Mouse (Mus musculus) T-cell, adult 66 days (primary cell): Measurements from ENCODE around the gene Naa38. TPM values are rescaled to one million over a fixed set of nuclear protein-coding genes. Genes with fewer than 3 reads are reported as not detected.

Source experiments
- total RNA-seq, 2 experiments: library from RNA; stranded (reverse); gene quantifications; 3 replicates in 1 of 2; 4 replicates in 1 of 2; pipeline ENCODE4 v1.2.4; 2023

Gene Naa38
- 10 to 100 TPM; 33.0 to 46.3 TPM for total RNA-seq

DNA sequence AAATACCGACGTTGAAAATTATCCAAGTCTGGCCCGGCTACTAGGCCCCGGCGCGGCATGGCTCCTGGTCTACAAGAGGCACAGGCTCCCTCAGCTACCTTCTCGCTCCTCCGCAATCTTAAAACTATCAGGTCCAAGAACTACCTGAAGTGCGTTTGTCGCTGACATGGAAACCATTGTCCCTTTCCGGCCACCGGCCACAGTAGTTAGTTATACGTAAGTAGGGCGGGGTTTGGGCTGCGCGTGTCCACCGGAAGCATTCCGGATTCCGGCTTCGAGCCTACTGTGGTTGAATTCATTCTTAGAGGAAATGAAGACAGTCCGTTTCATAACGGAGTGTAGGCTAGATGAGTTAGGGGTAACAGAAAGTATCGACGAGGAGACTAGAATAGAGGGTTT, at the start of gene Naa38, which contains the start of gene Cyb5d1:
Naa38 (plus strand) TSS at position 253 of the 399 bp plus-strand sequence.
Cyb5d1 (minus strand) TSS at position 397 of the 399 bp plus-strand sequence.

DNA sequence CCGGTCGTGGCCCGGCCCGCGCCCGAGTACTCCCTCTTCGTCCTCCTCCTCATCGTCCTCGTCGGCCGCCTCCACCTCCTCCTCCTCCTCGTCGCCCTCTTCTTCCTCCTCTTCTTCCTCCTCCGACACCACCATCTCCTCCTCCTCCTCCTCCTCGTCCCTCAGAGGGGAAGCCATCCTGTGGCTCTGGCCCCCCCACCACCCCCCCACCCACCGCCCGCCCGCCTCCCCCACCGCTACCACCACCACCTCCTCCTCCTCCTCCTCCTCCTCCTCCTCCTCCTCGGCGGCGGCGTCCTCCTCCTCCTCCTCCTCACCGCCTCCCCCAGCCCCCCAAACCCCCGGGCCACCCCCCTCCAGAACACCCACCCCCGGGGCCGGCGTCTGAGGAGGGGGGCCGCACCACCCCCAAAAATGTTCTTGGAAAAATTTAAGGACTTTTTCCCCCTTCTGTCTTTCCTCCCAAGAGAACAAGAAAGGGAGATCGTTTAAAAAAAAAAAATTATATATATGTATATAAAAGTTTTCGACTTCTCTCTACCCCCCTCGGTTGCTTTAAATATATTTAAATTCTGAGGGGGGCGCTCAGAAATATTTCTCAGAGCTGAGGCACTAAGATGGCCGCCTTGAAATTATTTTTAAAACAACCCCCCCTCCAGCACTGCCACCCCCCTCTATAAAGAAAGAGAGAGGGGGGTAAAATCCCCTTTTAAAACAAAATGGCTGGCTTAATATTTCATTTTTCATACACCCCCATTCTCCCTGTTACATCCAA, 25.9 kb upstream of the Naa38 start, which contains the start of gene Chd3:
Chd3 (minus strand) TSS at position 192 of the 775 bp plus-strand sequence.

DNA sequence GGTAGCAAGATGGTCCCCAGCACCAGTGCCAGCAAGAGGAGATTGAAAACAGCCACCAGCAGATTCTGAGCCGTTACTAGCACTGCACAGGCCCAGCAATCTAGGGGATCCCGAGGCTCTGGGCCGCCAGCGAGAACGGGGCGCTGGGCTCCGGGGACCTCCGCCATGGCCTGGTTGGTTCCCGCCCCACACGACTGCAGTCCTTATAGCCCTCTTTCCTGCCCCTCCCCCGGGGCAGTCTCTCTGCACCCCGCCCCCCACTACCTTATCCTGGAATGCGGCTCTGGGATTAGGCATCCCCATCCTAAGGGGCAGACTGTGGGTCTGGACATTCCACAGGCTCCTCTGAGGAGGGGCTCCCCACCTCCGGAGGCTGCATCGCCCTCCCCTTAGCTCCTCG, 2.8 kb downstream of the Naa38 start, which contains the start of gene Tmem88:
Tmem88 (minus strand) TSS at position 176 of the 400 bp plus-strand sequence.

DNA sequence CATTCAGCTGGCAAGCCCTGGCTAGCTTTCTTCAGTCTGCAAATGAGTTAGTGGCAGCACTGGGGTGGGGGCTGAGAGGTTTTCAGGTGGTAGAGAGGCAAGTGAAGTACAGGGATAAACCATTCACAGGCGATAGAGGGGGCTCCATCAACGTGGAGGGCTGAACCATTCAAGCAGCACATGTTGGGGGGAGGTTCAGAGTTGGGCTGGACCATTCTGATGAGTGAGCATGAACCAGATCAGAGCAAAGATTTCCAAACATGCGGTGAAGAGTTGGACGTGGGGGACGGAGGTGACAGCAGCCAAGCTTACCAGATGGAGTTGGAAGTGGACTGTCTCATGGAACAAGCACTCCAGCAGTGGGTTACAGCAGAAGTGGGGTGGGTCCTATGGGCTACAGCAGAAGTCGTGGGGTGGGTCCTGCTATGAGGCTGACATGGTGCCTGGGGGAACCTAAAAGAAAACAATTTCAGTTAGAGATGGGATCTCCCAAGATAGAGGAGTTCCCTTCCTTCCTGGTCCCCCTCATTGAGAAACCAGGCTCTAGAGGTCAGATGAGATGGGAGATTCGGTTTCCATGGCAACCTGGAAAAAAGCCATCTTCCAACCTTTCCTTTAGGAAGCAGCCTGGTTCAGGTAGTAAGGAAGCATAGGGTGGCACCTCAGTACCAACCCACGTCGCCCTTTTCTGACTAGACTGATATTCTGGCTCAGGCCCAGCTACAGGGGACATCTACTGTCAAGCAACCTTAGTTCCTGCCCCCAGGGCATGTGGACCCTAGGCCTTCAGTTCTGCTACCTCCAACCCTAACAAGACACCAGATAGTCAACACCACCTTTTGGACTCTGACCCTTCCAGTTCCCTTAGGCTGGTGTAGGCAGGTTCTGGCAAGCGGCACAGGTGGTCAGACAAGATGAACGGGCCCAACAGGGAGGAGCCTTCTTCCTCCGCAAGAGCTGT, 18.2 kb downstream of the Naa38 start, which contains the start of gene Kdm6b:
Kdm6b (minus strand) TSS at position 455 of the 961 bp plus-strand sequence.

Other genes with a start within 250 kb of the Naa38 start
- not detected for gene Alox12b, start 238.5 kb upstream of the Naa38 start, total RNA-seq
- gene Alox8, start 197.6 kb upstream of the Naa38 start, total RNA-seq: 1 to 10 TPM; 1.2 to 1.6 TPM
- gene Gucy2e, start 158.5 kb upstream of the Naa38 start, total RNA-seq: under 1 TPM; 0.06 to 0.12 TPM
- gene Cntrob, start 71.7 kb upstream of the Naa38 start, total RNA-seq: 10 to 100 TPM; 13.4 to 18.0 TPM
- 10 to 100 TPM; 22.6 to 26.6 TPM for gene Trappc1, start 71.5 kb upstream of the Naa38 start, total RNA-seq
- 1 to 10 TPM; 1.1 to 1.8 TPM for gene Kcnab3, start 69.2 kb upstream of the Naa38 start, total RNA-seq
- 1 to 10 TPM; 1.5 to 2.4 TPM for gene Rnf227, start 55.0 kb upstream of the Naa38 start, total RNA-seq
- 100 to 1,000 TPM; 777 to 802 TPM for gene Chd3, start 26.1 kb upstream of the Naa38 start, total RNA-seq
- gene Cyb5d1, start 144 bp downstream of the Naa38 start, total RNA-seq: 10 to 100 TPM; 24.6 to 31.6 TPM
- gene Tmem88, start 2.7 kb downstream of the Naa38 start, total RNA-seq: 1 to 10 TPM; 7.2 to 8.1 TPM
- gene Kdm6b, start 18.2 kb downstream of the Naa38 start, total RNA-seq: 100 to 1,000 TPM; 135 to 162 TPM
- gene Dnah2, start 153.6 kb downstream of the Naa38 start, total RNA-seq: under 1 TPM; 0.03 TPM
- gene Efnb3, start 164.7 kb downstream of the Naa38 start, total RNA-seq: 1 to 10 TPM in 1 of 2 experiments, under 1 TPM in 1; 0.86 to 1.5 TPM
- 10 to 100 TPM; 16.2 TPM for gene Wrap53, start 184.8 kb downstream of the Naa38 start, total RNA-seq
- 100 to 1,000 TPM; 146 to 161 TPM for gene Trp53, start 184.9 kb downstream of the Naa38 start, total RNA-seq
- gene Atp1b2, start 210.5 kb downstream of the Naa38 start, total RNA-seq: 1 to 10 TPM; 1.3 to 3.2 TPM
- gene Shbg, start 222.4 kb downstream of the Naa38 start, total RNA-seq: not detected
- gene Sat2, start 226.5 kb downstream of the Naa38 start, total RNA-seq: not detected
- gene Fxr2, start 237.5 kb downstream of the Naa38 start, total RNA-seq: 10 to 100 TPM; 77.7 to 93.7 TPM